Mouse (Mus musculus) ES-E14 (cell line): ENCODE results near the gene Ttl. TPM values are rescaled to one million over a fixed set of nuclear protein-coding genes. Genes with fewer than 3 reads are reported as not detected.

Experiments
- DNase-seq: peaks from one replicate; pipeline ENCODE4 v3.0.0-alpha.2; 2013; ENCODE audit warnings: low read depth, low spot score
- H3K27ac ChIP-seq: 2 replicates; pipeline ENCODE4 v1.5.1; 2012; ENCODE audit warnings: low read depth, mild to moderate bottlenecking, low read length, moderate library complexity, mixed read lengths; ENCODE audit not compliant: poor library complexity, insufficient read depth, severe bottlenecking
- H3K36me3 ChIP-seq: 2 replicates; pipeline ENCODE4 v1.6.1; 2012; ENCODE audit warnings: mild to moderate bottlenecking, low read length, moderate library complexity, mixed read lengths; ENCODE audit not compliant: control insufficient read depth, poor library complexity, insufficient read depth, severe bottlenecking
- H3K4me1 ChIP-seq, 2 experiments: fragments of 150-350 bp in 1 of 2; sonication (generic) in 1 of 2; 2 replicates each; pipeline ENCODE4 v1.6.1; 2012; ENCODE audit warnings: low read length in 2 of 2, mild to moderate bottlenecking in 1 of 2, mixed read lengths in 1 of 2; ENCODE audit not compliant: control insufficient read depth in 2 of 2, insufficient read depth in 2 of 2, poor library complexity in 1 of 2
- H3K4me3 ChIP-seq, 2 experiments: fragments of 150-350 bp in 1 of 2; sonication (generic) in 1 of 2; 2 replicates each; pipeline ENCODE4 v1.5.1; 2012; ENCODE audit warnings: low read length in 2 of 2, low read depth in 1 of 2, mild to moderate bottlenecking in 1 of 2, mixed read lengths in 1 of 2; ENCODE audit not compliant: insufficient read depth in 1 of 2, poor library complexity in 1 of 2, severe bottlenecking in 1 of 2
- H3K9ac ChIP-seq: 2 replicates; pipeline ENCODE4 v1.6.1; 2012; ENCODE audit warnings: low read depth, mild to moderate bottlenecking, low read length, mixed read lengths; ENCODE audit not compliant: poor library complexity, insufficient read depth, severe bottlenecking
- H3K9me3 ChIP-seq: fragments of 150-350 bp; sonication (generic); 2 replicates; pipeline ENCODE4 v1.6.1; 2012; ENCODE audit warnings: low read depth, mild to moderate bottlenecking, low read length; ENCODE audit not compliant: control insufficient read depth, insufficient read depth
- CHD2 ChIP-seq: IDR thresholded peaks from 2 replicates; pipeline ENCODE4 v1.6.1; 2014; ENCODE audit warnings: mild to moderate bottlenecking, low read depth, low read length, inconsistent platforms
- HCFC1 ChIP-seq: IDR thresholded peaks from 2 replicates; pipeline ENCODE4 v1.6.1; 2012; ENCODE audit warnings: low read length, inconsistent platforms, borderline replicate concordance; ENCODE audit not compliant: insufficient read depth
- MAFK ChIP-seq: IDR thresholded peaks from 2 replicates; pipeline ENCODE4 v1.6.1; 2014; ENCODE audit warnings: mild to moderate bottlenecking, low read depth, low read length, inconsistent platforms; ENCODE audit not compliant: insufficient read depth
- ZC3H11A ChIP-seq: IDR thresholded peaks from 2 replicates; pipeline ENCODE4 v1.6.1; 2012; ENCODE audit warnings: low read depth, mild to moderate bottlenecking, inconsistent platforms, low read length, borderline replicate concordance
- ZNF384 ChIP-seq: IDR thresholded peaks from 2 replicates; pipeline ENCODE4 v1.6.1; 2012; ENCODE audit warnings: low read depth, low read length, inconsistent platforms
- in situ Hi-C, 2 experiments: fragments of 600-800 bp; cut with MboI; formaldehyde crosslinking; loops; one replicate each; pipeline ENCODE4 v1.15.1; 2025; ENCODE audit warnings: low sequenced_read_pairs in 2 of 2, inconsistent platforms in 1 of 2; ENCODE audit not compliant: unreplicated experiment in 2 of 2
- total RNA-seq: library from RNA; depleted of rRNA; stranded (reverse); fragments of 300-350 nt; gene quantifications from 2 replicates; pipeline ENCODE4 v1.2.3, GENCODE M21; 2012

Ttl gene
- total RNA-seq, 1 experiment = 12.4 TPM

GRCm38 (mm10) chr2:129121986-129122385 lies 56.2 kb downstream of the Ttl start:
- Histone ChIP-seq H3K36me3 (peaks cover 69% of the 10 kb centered on the region), H3K4me3 (no peak overlapping the region), H3K9me3 (no peaks in the 10 kb centered on the region), H3K4me1 (peaks cover 0 to 7% of the 10 kb centered on the region in 2 experiments; a peak in 1 of 4 replicates), H3K27ac (no peak overlapping the region), H3K9ac (no peak overlapping the region)
- TF ChIP-seq ZC3H11A = no peak
- no peak for TF ChIP-seq HCFC1
- no peak for TF ChIP-seq MAFK
- no peak for TF ChIP-seq CHD2
- no peak for TF ChIP-seq ZNF384
- no peak for DNase-seq
- in situ Hi-C loops = loop anchor here in 1 of 2 experiments (25.0 kb wide), 2 partner anchors 1310 to 1885 kb away; partner anchors contain the start of genes Ciao1 and Tmem127

GRCm38 (mm10) chr2:129129412-129129929 lies 63.7 kb downstream of the Ttl start, which contains the start of gene Chchd5:
Chchd5 (plus strand) TSS chr2:129129700.
- H3K36me3 ChIP-seq = peaks cover 44% of the 10 kb centered on the region
- H3K4me3 ChIP-seq = peak within 1 kb of the TSS; percentile 76 to 88
- no peaks in the 10 kb centered on the region for H3K9me3 ChIP-seq
- H3K27ac ChIP-seq = peak within 1 kb of the TSS; percentile 78
- peak; percentile 64; the same call in 1 of the 2 replicates for TF ChIP-seq MAFK
- peak; percentile 87 for TF ChIP-seq HCFC1
- no peak for TF ChIP-seq ZNF384
- TF ChIP-seq CHD2 = peak; percentile 75
- peaks cover 0 to 6% of the 10 kb centered on the region in 2 experiments; a peak in 2 of 4 replicates for H3K4me1 ChIP-seq
- peak; percentile 92 for DNase-seq
- in situ Hi-C loops = no loop called here
- H3K9ac ChIP-seq = peak within 1 kb of the TSS; percentile 92

DNA sequence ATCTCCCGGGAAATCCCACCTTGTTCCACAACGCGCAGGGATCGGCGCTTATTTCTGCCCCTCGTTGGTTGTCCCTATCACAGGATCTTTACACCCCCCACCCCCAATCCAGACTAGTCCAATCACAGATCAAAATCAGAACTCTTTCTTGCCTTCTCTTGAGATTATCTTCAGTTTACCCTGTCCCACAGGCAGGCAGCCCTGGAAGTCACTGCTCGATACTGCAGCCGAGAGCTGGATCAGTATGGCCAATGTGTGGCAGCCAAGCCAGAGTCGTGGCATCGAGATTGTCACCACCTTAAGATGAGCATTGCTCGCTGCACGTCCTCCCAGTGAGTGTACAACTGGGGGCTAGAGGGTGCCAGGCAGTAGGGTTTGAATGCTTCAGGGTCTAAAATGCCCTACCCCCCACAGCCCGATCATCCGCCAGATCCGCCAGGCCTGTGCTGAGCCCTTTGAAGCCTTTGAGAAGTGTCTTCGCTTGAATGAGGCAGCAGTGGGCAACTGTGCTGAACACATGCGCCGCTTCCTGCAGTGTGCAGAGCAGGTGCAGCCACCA lies 64.3 kb downstream of the Ttl start:
- peak overlapping the region; percentile 74 to 88 for H3K4me3 ChIP-seq
- H3K27ac ChIP-seq = peak overlapping the region; percentile 65
- peaks cover 40% of the 10 kb centered on the region for H3K36me3 ChIP-seq
- in situ Hi-C loops = no loop called here
- H3K9me3 ChIP-seq = no peaks in the 10 kb centered on the region
- peak overlapping the region; percentile 73 for H3K9ac ChIP-seq
- H3K4me1 ChIP-seq = peaks cover 0 to 6% of the 10 kb centered on the region in 2 experiments; a peak in 2 of 4 replicates
- TF ChIP-seq ZC3H11A = no peak
- TF ChIP-seq HCFC1 = no peak
- DNase-seq = no peak

GRCm38 (mm10) chr2:129130776-129131175 lies 65.0 kb downstream of the Ttl start:
- no peak for DNase-seq
- TF ChIP-seq HCFC1 = no peak
- TF ChIP-seq CHD2 = no peak
- TF ChIP-seq ZC3H11A = no peak
- no peak for TF ChIP-seq ZNF384
- TF ChIP-seq MAFK = no peak
- Histone ChIP-seq H3K9ac (peak overlapping the region; percentile 73; the same call in 1 of the 2 replicates), H3K9me3 (no peaks in the 10 kb centered on the region), H3K4me1 (peaks cover 0 to 6% of the 10 kb centered on the region in 2 experiments; a peak in 2 of 4 replicates), H3K27ac (peak overlapping the region; percentile 11; the same call in 1 of the 2 replicates), H3K4me3 (peak overlapping the region; percentile 74 to 88; a peak in 2 of 4 replicates), H3K36me3 (peaks cover 33% of the 10 kb centered on the region)
- in situ Hi-C loops = no loop called here
